Mouse (Mus musculus) left cerebral cortex, adult 18-20 months (tissue): ENCODE measurements at regions not wholly inside any gene's neighbourhood (a gene's known extent, or its start where the extent isn't known, plus 50 kb on each side); places are given as distances from the start of the nearest gene placed in this dataset.

Source experiments
- DNase-seq, 2 experiments: peaks; one replicate each; pipeline ENCODE4 v3.0.0; 2021 to 2022; ENCODE audit warnings: low spot score in 2 of 2, mixed read lengths in 1 of 2

- no peak for DNase-seq
Measured at GRCm38 (mm10) chr2:50793616-50794015, 355.3 kb downstream of the Rnd3 start.

DNA sequence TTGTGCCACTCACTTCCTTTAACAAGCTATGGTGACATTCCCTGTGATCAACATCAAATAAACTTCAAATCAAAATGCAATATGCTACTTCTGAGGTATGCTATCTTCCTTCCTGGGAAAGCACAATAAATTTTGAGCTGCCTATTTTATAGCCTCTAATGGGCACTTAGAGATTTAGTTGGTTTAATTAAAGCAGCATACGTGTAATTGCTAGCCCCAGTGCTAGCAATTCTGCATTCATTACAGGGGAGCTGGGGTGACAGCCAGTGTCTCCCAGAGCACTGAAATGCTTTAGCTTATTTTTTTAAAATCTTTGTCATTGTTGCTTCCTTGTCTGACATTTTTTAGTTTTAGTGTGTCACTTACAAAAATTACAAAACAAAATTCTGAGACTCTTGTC lies 355.8 kb downstream of the Rnd3 start:
- DNase-seq, result no peak

DNA sequence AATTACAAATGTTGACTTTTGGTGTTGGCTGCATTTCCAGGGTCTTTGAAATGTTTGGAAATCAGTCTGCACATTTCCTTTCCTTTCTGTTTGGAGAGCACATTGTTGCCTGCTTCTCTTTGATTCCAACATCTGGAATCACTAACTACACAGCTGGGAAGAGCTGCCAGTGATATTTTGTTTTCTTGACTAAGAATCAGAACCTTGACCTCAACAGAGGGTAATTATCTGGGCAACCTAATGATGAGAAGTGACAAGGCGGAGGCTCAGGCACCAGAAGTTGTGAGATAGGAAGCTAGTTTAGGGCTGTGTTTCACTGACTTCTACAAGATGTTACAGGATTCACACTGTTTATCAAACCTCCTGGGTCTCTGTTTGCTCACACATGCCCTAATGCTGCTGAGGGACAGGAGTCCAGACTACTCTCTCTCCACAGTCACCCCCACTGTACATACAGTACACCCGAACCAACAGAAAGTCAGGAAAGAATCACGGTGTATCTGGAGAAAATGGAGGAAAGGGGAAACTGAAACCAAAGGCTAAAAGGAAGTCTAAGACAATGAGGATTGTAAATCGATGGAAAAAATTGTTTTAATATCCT lies 359.8 kb downstream of the Rnd3 start:
- DNase-seq, result no peak

DNA sequence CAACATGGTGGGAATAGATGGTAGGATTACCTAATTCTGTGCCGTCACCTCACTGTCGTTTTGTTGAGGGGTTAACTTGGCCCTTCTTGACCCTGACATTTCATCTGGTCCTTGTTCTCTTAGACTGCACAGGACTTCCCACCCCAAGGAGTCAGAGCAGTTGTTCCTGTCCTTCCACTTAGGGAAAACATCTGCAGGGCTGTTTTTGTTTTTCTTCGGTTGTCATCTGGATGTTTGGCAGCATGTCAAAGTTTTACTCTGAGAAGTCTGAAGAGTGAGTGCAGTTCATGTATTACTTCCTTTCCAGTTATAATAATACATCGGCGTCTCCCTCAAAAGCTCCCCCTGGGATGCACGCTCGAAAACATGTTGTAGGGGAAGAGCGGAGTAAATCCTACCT lies 376.8 kb downstream of the Rnd3 start:
- DNase-seq, result no peak

DNA sequence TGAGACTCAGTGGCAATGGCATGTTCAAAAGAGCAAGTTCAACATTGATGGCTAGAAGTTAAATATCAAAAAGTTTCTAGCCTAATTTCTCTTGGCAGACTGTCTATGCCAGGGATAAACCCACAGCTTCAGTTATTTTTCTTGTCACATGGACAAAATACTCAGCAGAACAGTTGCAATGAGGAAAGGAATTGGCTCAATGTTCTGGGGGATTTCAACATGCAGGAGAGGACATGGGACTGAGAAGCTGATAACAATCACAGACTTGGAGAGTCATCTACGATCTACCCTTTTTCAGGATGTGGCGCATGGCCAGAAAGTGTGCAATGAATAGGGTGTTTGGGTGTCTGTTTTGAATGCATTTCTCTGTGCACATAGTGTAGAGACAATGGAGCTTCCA lies 389.9 kb downstream of the Rnd3 start:
- DNase-seq, result no peak

DNA sequence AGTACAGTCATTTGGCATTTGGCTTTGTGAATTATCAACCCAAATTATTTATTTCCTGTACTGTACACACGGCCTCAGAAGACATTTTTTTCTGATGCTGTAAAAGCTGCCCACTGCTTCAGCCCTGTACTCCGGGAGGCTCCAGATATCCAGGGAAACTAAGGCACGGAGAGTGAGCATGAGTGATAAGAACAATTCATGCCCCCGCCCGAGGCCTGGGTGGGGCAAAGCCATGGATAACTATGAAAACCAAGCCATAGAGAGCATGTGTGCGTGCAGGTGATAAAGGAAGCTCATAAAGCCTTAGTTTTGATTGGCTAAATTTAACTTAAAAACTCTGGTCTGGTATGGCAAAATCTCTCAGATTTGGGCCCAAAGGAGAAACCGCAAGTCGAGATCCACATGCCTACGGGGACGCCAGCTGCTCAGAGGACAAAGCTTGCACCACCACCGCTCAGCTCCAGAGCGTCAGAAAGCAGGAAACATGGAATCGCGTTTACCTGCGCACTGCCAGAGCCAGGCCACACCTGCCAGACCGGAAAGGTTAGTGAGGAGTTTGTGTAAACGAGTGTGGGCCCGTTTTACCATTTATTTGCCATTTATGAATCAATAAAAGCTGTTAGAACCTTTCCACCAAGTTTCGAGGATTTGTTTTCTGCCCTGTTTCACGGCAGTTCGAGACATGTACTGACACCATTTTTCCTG lies 390.9 kb downstream of the Rnd3 start:
- DNase-seq, result no peak

DNA sequence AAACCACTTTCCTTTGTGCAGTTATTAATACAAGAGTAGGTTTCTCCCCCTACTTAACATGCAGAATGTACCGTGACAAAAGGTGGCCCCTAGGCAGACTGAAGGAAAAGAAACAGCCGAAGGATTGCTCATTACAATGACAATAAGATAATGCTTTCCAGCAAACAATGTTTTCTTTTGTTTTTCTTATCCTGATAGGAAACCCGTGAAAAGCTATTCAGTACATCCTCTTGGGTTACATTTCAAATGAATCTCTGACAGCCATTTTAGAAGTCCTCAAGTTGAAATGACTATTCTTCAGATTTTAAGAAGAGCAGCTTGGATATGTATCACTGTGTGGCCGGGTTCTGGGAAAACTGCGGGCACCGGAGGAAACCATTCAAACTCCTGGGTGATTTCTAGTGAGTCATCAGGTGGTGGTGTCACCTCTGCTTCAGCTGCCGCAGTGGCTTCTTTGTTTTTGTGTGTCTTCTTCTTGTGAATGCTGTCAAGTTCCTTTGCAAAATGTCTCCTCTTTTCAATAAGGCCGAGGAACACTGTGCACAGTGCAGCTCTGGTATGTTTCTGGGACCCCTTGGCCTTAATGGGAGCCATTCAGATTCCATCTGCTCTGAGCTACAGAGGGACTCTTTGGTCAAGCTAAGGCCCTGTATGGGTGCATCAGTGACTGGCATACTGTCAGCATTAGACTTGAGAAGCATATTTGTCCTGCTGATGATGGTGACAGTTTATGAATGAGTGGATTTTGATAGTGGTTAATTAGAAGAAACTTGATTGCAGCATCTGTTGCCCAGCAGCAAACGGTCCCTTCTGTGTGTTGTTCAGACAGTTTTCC lies 393.1 kb downstream of the Rnd3 start:
- DNase-seq, result no peak

DNA sequence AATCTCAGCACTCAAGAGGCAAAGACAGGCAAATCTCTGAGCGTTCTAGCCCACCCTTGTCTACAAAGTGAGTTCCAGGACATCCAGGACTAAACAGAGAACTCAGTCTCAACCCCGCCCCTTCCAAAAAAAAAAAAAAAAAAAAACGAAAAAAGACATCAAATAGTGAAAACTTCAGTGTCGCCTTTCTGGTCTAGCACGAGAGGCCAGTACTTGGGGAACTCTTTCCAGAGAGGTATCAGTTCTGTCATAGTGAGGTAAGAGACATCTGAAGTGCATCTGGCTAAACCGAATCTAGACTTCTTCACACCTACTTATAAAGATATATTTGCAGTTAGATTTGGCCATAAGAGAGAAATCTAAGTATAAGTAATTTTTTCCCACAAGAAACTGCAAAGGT lies 393.8 kb downstream of the Rnd3 start:
- no peak for DNase-seq

DNA sequence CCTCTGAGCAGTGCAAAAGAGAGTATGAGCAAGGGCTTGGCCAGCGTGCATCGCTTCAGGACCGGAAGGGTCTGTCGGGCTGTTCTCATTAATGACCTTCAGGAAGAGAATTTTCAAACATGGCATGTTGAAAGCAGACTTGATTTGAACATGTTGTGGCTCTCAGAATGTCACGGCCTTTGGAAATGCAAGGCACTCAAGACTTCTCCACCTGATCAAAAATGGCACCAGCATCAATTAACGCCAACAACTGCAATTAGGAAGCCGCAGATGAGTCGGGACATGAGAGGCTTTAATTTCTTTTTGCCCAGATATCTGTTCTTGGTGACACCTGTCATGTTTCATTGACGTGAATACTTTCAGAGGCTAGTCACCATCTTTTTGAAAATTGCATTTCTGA lies 396.5 kb downstream of the Rnd3 start:
- no peak for DNase-seq

DNA sequence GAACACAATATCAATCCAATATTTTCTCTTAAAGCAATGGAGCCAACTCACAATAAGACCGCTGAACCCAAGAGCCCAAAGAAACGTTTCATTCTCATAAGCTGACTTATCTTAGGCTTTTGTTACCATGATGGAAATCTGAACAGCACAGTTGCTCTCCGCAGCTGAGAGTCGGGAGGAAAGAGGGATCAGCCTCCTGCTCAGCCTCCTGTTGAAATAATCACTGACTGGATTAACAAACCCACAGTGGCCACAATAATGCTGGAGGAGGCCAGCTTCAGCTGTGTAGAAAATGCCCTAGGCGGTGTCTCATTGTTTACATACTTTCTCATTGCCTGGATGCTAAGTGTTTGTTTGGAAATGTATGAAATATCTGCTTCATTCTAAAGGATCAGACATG lies 398.1 kb downstream of the Rnd3 start:
- no peak for DNase-seq

DNA sequence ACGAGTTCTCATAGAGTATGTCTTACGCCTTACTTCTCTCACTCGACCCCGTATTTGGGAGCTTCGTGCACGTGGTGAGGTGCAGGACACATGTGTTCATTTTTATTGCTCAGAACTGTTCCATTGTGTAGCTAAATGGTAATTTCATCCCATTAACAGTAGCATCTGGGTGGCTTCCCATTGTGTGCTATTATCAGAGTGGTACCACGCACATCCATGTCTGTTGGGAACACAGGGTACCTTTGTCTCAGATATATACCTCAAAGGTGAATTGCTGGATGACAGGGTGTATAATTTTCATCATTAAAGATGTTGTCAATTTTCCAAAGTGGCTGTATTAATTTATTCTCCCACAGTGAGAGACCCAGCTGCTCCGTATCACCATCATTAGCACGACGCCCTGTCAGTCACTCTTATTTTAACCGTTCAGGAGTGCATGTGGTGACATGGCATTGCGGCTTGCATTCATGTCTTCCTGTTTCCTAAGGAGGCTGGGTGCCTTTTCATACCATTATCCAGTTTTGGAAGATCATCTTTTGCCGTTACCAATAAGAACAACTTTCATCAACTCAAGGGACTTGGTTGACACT lies 404.2 kb downstream of the Rnd3 start:
- no peak for DNase-seq

DNA sequence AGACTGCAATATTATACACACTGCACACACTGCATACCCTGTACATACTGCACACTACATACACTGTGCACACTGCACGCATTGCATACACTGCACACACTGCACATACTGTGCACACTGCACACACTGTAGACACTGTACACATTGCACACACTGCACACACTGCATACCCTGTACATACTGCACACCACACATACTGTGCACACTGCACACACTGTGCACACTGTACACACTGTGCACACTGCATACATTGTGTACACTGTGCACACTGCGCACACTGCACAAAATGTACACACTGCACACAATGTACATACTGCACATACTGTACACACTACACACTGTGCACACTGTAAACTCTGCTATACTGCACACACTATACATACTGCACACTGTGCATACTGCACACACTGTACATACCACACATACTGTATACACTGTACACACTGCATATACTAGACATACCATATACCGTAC lies 405.1 kb downstream of the Rnd3 start:
- DNase-seq, result no peak

GRCm38 (mm10) chr2:50742421-50742820 lies 406.5 kb downstream of the Rnd3 start:
- DNase-seq, result no peak

GRCm38 (mm10) chr2:50741337-50741736 lies 407.6 kb downstream of the Rnd3 start:
- no peak for DNase-seq

- DNase-seq, result no peak
Measured at GRCm38 (mm10) chr2:50739599-50739979, 409.3 kb downstream of the Rnd3 start.

GRCm38 (mm10) chr2:50738936-50739598 lies 409.8 kb downstream of the Rnd3 start:
- no peak for DNase-seq

- DNase-seq, result no peak
Measured at GRCm38 (mm10) chr2:50737706-50738105, 411.2 kb downstream of the Rnd3 start.

- DNase-seq, result no peak
Measured at GRCm38 (mm10) chr2:50735029-50735428, 413.9 kb downstream of the Rnd3 start.

DNA sequence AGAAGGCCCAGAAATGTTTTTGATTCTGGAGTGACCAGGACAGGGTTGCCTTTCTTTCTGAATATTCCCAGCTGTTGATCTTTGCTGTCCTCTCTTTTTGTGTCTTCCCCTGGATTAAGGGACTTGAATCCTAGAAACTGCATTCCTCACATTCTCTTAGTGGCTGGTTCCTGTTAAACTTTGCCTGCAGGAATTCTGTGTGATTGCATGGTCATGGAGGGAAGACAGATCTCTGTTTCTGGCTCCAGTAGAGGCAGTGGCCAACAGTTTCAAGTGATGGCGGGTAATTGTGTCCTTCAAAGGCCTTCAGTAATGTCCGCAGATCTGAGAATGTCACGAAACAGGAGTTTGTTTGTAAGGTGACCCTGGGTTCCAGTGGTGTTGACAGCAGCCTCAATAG lies 410.1 kb upstream of the Mmadhc start:
- DNase-seq, result no peak

GRCm38 (mm10) chr2:50704297-50704696 lies 407.7 kb upstream of the Mmadhc start:
- no peak for DNase-seq
